Mouse (Mus musculus) layer of hippocampus, adult 18-20 months (tissue): ENCODE results near the gene Cdk14. TPM values are rescaled to one million over a fixed set of nuclear protein-coding genes. Genes with fewer than 3 reads are reported as not detected.

Experiments used
- DNase-seq, 2 experiments: peaks; one replicate each; pipeline ENCODE4 v3.0.0; 2022; ENCODE audit warnings: low spot score in 2 of 2
- total RNA-seq, 2 experiments: library from RNA; stranded (reverse); gene quantifications; 2 replicates each; pipeline ENCODE4 v1.2.3; 2021

Gene Cdk14
- total RNA-seq, 2 experiments from 2014 or later, result 236 to 238 TPM

- no peak for DNase-seq
Measured at GRCm38 (mm10) chr5:5008153-5008745, 411.9 kb downstream of the Cdk14 start.

GRCm38 (mm10) chr5:5007489-5008152 lies 412.5 kb downstream of the Cdk14 start:
- no peak for DNase-seq

GRCm38 (mm10) chr5:5005633-5006032 lies 414.5 kb downstream of the Cdk14 start:
- no peak for DNase-seq

GRCm38 (mm10) chr5:5004740-5005139 lies 415.4 kb downstream of the Cdk14 start:
- DNase-seq, result no peak

GRCm38 (mm10) chr5:4993192-4993601 lies 426.9 kb downstream of the Cdk14 start:
- peak; percentile 83 to 95 for DNase-seq

GRCm38 (mm10) chr5:4991023-4991422 lies 429.1 kb downstream of the Cdk14 start:
- peak; percentile 49 to 79 for DNase-seq

GRCm38 (mm10) chr5:4990237-4990636 lies 429.9 kb downstream of the Cdk14 start:
- no peak for DNase-seq

- DNase-seq, result no peak
Measured at GRCm38 (mm10) chr5:4986181-4986580, 433.9 kb downstream of the Cdk14 start.

GRCm38 (mm10) chr5:4979551-4979950 lies 440.6 kb downstream of the Cdk14 start:
- no peak for DNase-seq

GRCm38 (mm10) chr5:4973408-4973807 lies 446.7 kb downstream of the Cdk14 start:
- no peak for DNase-seq

- peak; percentile 33 to 82 for DNase-seq
Measured at GRCm38 (mm10) chr5:4962063-4962610, 458.0 kb downstream of the Cdk14 start.

GRCm38 (mm10) chr5:4961636-4962035 lies 458.5 kb downstream of the Cdk14 start:
- DNase-seq, result no peak

- DNase-seq, result no peak
Measured at GRCm38 (mm10) chr5:4959446-4959845, 460.7 kb downstream of the Cdk14 start.

- no peak for DNase-seq
Measured at GRCm38 (mm10) chr5:4955993-4956392, 464.1 kb downstream of the Cdk14 start.

GRCm38 (mm10) chr5:4955392-4955791 lies 464.7 kb downstream of the Cdk14 start:
- no peak for DNase-seq

GRCm38 (mm10) chr5:4949433-4949832 lies 470.7 kb downstream of the Cdk14 start:
- no peak for DNase-seq

- peak in 1 of 2 experiments; percentile 77 for DNase-seq
Measured at GRCm38 (mm10) chr5:4948090-4948954, 471.8 kb downstream of the Cdk14 start.

GRCm38 (mm10) chr5:4935131-4935530 lies 485.0 kb downstream of the Cdk14 start:
- no peak for DNase-seq

- DNase-seq, result no peak
Measured at GRCm38 (mm10) chr5:4934491-4934890, 485.6 kb downstream of the Cdk14 start.

GRCm38 (mm10) chr5:4931539-4932143 lies 488.5 kb downstream of the Cdk14 start:
- peak in 1 of 2 experiments; percentile 30 for DNase-seq

GRCm38 (mm10) chr5:4929628-4930027 lies 490.5 kb downstream of the Cdk14 start:
- no peak for DNase-seq
